Mouse (Mus musculus): ENCODE measurements at regions not wholly inside any gene's neighbourhood (a gene's known extent, or its start where the extent isn't known, plus 50 kb on each side); places are given as distances from the start of the nearest gene placed in this dataset.
"Not testable (repeated sequence)": the region's sequence is repeated elsewhere in the genome, so short reads cannot be mapped to it uniquely, and the experiment has no call there.

DNA sequence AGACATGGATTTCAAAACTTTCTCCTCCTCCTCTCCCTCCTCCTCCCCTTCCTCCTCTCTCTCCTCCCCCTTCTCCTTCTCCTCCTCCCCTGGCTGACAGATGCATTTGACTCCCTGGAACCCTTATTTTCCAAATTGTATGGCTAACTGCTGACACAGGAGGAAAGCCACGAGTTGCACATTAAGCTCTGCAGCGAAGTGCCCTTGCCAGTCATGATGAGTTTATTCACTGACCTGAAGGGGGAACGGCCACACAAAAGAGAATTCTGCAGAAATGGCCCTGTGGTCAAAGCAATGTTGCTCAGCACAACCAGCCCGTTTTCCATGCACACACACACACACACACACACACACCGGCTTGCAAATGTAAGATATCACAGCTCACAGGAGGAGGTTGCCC is 112.6 kb downstream of the Tomm20 start:
- DNase-seq: no peak

DNA sequence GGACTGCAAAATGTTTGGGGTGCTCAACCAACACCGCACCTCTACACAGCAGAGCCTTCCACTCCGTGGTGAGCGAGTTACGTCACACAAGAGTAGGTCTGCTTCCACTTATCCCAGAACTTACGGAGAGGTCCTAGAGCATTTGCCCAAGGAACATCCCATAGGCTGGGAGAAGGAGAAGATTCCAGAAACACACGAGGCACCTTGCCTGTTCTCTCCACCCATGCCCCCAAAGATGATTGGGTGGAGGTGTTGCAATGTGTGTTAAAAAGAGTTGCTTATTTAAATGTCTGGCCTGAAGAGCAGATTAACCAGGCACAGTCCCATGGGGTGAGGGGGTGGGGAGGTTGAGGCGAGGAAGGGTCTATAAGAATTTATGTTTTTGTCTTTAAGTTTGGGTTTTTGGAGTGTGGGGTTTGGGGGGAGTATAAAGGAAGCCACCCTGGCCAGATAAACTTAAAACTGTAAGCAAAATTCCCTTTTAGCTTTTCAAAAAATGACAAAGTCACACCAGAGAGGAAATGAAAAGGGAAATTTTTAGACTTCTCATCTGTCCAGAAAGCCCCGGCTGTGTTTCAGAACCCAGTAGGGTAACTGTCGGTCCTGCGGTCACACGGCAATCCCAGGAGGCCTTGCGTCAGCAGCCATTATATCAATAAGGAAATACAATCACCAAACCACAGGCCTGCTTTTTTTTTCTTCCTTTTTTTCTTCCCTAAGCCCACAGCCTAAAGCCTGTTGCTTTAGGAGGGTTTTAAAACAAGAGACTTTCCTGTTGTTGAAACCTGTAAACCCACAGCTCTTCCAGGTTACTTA is 113.3 kb downstream of the Tomm20 start:
- no peak for DNase-seq

GRCm38 (mm10) chr8:126831312-126832162 is 114.1 kb downstream of the Tomm20 start:
- DNase-seq: no peak

DNA sequence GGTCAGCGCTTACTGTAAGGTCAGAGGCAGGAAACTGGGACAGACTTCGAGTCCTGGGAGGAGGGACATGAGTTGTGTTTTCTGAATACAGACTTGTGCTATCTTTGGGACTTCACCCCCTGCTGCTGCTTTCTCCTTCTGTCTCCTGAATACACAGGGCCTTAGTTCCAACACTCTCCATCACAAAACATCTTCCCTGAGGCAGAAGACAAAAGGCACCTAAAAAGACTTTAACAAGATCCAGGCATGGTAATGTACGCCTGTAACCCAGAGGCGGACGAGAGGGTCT is 115.5 kb downstream of the Tomm20 start:
- no peak for DNase-seq

DNA sequence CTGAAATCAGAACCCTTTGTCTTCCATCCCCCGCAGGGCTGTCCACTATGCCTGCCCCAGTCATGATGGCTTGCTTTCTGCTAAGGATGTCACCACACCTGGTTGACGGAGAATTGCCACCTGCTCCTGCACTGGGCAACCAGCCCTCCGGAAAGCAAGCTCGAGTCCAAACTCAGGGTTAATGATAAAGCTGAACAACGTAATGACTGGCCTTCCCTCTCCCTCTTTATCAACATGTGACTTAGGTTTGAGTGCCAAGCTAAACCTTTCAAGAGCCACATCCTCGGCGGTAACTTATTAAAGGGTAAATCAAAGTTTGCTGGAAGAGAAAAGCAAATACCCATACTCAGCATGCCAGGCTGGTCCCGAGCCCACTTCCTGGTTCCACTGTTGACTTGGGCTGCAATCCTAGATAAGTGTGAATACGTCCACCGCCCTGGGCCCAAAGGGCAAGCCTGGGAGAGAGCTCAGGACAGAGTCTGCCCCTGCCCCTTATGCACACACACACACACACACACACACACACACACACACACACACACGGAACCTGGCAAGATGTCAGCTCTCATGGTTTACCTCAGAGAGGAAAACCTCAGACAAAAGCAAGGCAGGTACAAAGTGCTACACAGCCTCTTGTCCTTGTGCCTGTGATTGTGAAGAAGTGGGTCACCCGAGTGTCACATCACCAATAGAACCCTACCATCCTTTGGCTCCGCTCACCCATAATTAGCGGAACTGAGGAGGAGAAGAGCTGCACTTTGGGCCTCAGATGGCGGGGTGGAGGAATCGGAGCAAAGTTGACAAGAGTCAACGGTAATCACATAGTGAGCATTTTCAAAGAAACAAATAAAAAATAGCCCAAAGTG is 116.0 kb downstream of the Tomm20 start:
- no peak for DNase-seq

- no peak for DNase-seq
These were observed 117.8 kb downstream of the Tomm20 start for GRCm38 (mm10) chr8:126827681-126828383.

- no peak for DNase-seq
These were observed 119.0 kb downstream of the Tomm20 start for GRCm38 (mm10) chr8:126826328-126827285.

- DNase-seq: no peak
These were observed 119.8 kb downstream of the Tomm20 start for GRCm38 (mm10) chr8:126825877-126826276.

DNA sequence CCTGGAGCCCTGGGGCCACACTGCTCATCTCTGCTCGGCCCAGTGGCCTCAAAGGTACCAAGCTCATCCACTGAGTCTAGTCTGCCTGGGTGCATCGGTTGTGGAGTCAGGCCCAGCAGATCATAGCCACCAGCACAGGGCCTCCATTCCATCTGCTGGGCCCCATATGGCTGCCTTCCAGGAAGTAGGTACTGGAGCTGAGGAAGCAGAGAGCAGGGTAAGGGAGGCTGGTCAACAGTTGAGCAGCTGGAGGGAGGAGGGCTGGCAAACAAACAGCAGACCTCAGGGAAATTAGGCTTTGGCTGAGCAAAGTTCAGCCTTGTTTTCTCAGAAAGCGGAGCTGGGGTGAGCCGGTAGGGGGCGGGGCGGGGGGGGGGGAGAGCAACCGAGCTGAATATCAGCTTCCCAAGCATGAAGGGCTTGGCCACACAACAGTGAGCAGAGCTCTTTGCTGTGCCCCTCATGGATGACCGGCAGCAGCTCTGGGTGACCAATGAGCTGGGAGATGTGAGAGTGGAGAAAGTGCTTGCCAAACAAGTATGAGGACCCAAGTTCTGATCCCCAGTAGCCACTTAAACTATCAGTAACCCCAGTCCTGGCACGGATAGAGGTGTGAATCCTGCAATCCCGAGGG is 121.0 kb downstream of the Tomm20 start:
- peak in 1 of 2 experiments; percentile 52 for DNase-seq

DNA sequence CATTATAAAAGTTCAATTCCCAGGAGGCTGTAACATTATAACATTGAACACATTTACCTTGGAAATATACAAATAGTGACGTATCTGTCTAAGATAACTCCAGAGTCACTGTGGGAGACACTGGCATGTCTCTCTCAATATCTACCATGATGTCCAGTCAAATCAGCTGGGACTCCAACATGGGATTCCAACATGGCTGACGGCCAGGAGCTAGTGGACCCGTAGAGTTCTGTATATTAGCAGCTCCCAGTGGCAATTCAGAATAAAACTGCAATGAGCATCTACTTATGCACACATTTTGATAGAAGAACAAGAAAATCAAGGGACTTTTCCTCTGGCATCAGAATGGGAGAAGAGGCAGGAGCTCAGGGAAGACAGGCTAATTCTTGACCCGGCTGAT is 123.4 kb downstream of the Tomm20 start:
- DNase-seq: no peak

DNA sequence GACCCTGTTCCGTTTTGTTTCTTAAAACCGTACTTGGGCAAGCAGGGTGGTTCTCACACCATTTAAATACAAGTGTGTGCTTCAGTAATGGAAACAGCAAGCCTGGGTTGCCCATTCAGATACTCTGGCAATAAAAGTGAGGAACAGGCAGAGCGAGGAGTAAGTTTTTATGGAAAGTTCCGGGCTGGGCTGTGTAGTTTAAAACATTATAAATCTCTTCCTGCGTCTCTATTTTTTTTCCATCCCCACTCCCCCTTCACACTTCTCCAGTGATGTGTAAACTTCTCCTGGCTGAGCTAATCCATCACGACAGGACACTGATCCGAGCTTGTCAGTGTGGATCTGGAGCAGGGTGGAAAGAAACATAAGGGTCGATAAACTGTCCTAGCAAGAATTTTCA is 124.4 kb downstream of the Tomm20 start:
- no peak for DNase-seq

- DNase-seq: no peak
These were observed 125.1 kb downstream of the Tomm20 start for GRCm38 (mm10) chr8:126820502-126820901.

DNA sequence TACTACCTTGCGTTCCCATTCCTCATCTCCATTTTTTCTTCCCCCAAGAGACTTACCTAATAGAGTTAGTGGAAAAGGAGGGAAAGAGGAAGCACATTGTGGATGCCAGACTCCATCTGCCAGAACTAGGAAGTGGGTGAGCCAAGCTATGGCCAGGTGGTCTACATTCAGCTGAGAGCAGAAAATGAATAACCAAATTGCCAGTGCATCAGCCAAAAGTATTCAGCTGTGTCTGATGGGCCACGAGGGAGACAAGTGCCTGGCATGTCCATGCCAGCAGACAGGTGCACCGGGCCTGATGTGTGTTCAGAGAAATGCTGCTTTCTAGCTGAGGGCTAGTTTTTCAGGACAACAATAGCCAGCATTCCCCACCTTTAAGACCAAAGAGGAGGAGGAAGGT is 126.4 kb downstream of the Tomm20 start:
- no peak for DNase-seq

GRCm38 (mm10) chr8:126816155-126816554 is 129.5 kb downstream of the Tomm20 start:
- no peak for DNase-seq

DNA sequence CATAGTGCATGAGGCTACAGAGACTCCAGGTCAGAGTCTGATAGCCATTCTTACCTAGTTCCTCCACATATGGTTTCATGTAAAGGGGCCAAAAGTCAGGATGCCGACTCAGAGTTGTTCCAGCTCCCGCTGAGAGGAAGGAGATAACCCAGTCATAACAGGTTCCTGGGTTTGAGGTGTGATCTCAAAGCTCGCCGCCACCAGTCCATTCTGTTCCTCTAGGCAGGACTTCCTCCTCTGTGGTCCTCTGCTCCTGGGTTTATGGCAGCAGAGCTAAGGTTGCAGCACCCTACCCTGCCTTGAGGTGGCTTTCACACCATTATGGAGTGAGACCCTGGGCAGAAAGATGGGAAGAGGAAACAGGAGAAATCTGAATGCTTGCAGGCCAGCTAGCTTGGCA is 131.2 kb downstream of the Tomm20 start:
- no peak for DNase-seq

DNA sequence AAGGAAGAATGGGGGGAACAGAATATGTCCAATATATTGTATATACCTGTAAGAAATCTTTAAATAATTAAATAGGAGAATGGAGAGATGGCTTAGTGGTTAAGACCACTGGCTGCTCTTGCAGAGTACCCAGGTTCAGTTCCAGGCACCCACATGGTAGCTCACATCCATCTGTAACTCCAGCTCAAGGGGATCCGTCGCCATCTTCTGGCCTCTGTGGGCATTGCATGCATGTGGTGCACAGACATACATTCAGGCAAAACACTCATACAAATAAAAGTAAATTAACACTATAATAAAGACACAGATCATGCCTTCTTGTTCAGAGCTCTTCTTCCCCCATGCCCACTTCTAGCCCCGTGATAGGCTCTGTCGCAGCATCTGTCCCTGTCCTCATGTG is 132.0 kb downstream of the Tomm20 start:
- no peak for DNase-seq

- DNase-seq: no peak
These were observed 132.9 kb downstream of the Tomm20 start for GRCm38 (mm10) chr8:126812777-126813176.

DNA sequence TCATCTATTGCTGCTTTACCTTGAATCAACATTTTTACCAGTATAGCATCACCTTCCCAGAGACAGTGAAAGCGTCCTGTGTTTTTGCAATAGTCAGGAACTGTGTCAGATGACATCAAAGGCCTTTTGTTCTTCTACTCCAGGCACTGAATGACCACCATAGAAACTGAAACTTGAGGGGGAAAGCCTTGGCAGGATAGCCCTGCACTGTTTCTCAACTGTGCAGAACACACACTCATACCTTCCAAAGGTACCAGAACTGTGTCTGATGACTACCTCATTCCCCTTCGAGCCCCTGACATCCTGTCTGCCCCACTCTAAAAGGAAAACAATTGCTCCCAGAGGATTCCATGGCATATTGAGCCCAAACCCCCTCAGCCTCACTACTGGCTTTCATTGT is 134.3 kb downstream of the Tomm20 start:
- DNase-seq: not testable (repeated sequence)

DNA sequence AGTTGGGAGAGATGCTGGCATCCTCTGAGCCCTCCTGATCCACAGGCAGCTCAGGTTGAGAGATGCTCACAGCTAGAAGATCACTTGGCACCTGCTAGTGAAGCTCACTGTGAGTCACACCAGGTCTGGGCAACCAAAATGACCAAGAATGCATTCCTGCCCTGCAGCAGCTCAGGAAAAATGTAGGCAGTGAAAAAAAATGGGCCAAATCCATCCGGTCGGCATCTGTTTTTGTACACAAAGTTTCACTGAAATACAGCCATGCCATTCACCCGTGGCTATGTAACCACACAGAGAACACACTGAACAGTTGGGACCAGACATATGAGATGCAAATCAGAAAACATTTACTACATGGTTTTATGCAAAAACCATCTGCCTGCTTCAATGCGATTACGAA is 135.1 kb downstream of the Tomm20 start:
- DNase-seq: no peak

- no peak for DNase-seq
These were observed 136.3 kb downstream of the Tomm20 start for GRCm38 (mm10) chr8:126809321-126809720.

DNA sequence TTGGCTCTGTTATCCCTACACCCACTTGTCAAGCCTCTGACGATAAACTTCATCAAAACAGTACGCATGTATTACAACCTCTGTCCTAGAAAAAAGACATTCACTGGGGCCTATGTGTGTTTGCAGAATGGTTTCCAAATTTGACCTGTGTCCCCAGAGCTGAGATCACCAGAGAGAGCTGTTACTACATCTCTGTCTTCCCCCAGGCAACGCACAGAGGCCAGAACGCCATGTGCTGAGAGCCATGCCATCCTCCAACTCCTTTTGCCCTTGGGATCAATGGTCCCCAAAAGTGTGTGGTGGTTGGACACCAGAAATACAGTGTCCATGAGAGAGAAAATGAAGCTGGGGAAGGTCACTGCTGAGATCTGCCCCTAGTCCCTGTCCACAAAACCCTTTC is 137.1 kb downstream of the Tomm20 start:
- DNase-seq: no peak

All from cerebellum, postnatal 25 days (tissue).